Mouse (Mus musculus) hindbrain, embryonic 14.5 days (tissue): Measurements from ENCODE around the gene Ppt2. TPM values are rescaled to one million over a fixed set of nuclear protein-coding genes. Genes with fewer than 3 reads are reported as not detected.

Experiments used
- ATAC-seq: fragments of 200-750 bp; cut with Nextera tagmentation; 2 replicates; pipeline ENCODE4 v1.8.0; 2017; ENCODE audit warnings: moderate number of reproducible peaks, mild to moderate bottlenecking, moderate TSS enrichment, moderate library complexity; ENCODE audit not compliant: low FRiP score
- DNase-seq: peaks from one replicate; pipeline ENCODE4 v3.0.0-alpha.2; 2015; ENCODE audit warnings: low spot score
- H3K27ac ChIP-seq: fragments of 300-500 bp; sonication (generic); 2 replicates; pipeline ENCODE4 v1.5.1; 2014; ENCODE audit warnings: mild to moderate bottlenecking, moderate library complexity
- H3K27me3 ChIP-seq: fragments of 300-500 bp; sonication (generic); 2 replicates; pipeline ENCODE4 v1.6.1; 2014; ENCODE audit warnings: mild to moderate bottlenecking, low read length, mixed read lengths; ENCODE audit not compliant: control insufficient read depth, insufficient read depth
- H3K36me3 ChIP-seq: fragments of 300-500 bp; sonication (generic); replicated peaks from 2 replicates; pipeline ENCODE4 v1.6.1; 2014; ENCODE audit not compliant: control insufficient read depth, insufficient read depth
- H3K4me1 ChIP-seq: fragments of 300-500 bp; sonication (generic); replicated peaks from 2 replicates; pipeline ENCODE4 v1.6.1; 2014; ENCODE audit warnings: antibody characterized with exemption, low read length, mixed read lengths; ENCODE audit not compliant: control insufficient read depth, insufficient read depth
- H3K4me2 ChIP-seq: fragments of 300-500 bp; sonication (generic); replicated peaks from 2 replicates; pipeline ENCODE4 v1.6.1; 2014; ENCODE audit warnings: mild to moderate bottlenecking, moderate library complexity
- H3K4me3 ChIP-seq: fragments of 300-500 bp; sonication (generic); replicated peaks from 2 replicates; pipeline ENCODE4 v1.5.1; 2014; ENCODE audit warnings: mild to moderate bottlenecking, low read length
- H3K9ac ChIP-seq: fragments of 300-500 bp; sonication (generic); 2 replicates; pipeline ENCODE4 v1.6.1; 2014
- H3K9me3 ChIP-seq: fragments of 300-500 bp; sonication (generic); 2 replicates; pipeline ENCODE4 v1.6.1; 2016; ENCODE audit warnings: low read length; ENCODE audit not compliant: control insufficient read depth
- WGBS: fragments of 180-500 bp; shearing (Covaris S2); extraction: QIAGEN DNeasy Blood & Tissue Kit; methylation state at CpG from one replicate; pipeline ENCODE4 v1.1.7; 2014; 5-methylcytosine and 5-hydroxymethylcytosine counted together
- polyA plus RNA-seq: library from polyadenylated mRNA; unstranded; fragments of >200 nt; fragmentation: Nextera tagmentation; extraction: Ambion mirVana; gene quantifications from 2 replicates; pipeline ENCODE4 v1.2.1, GENCODE M21; 2014

Gene Ppt2
- polyA plus RNA-seq, 1 experiment from 2014 or later: 25.4 TPM

- DNase-seq (no peak), ATAC-seq (no peak)
- H3K27ac ChIP-seq: no peak within 1 kb of the TSS
- H3K4me2 ChIP-seq: peak within 1 kb of the TSS; percentile 67
- H3K4me1 ChIP-seq: peaks cover 13% of the 10 kb centered on the region
- WGBS: 73% methylated on average over 7 of the region's 7 CpGs
- H3K4me3 ChIP-seq: peak within 1 kb of the TSS; percentile 36
- H3K9ac ChIP-seq: peak within 1 kb of the TSS; percentile 53
- H3K36me3 ChIP-seq: no peaks in the 10 kb centered on the region
- peaks cover 46% of the 10 kb centered on the region for H3K27me3 ChIP-seq
- H3K9me3 ChIP-seq: no peaks in the 10 kb centered on the region
These were observed 41.9 kb upstream of the Ppt2 start, which contains the start of gene Tnxb for GRCm38 (mm10) chr17:34670235-34670634. Gene Tnxb (plus strand): TSS chr17:34670535.

GRCm38 (mm10) chr17:34664472-34664871 is 36.2 kb upstream of the Ppt2 start:
- Histone ChIP-seq H3K4me1 (no peaks in the 10 kb centered on the region), H3K9me3 (no peaks in the 10 kb centered on the region), H3K4me2 (no peak overlapping the region), H3K4me3 (no peak overlapping the region), H3K36me3 (no peaks in the 10 kb centered on the region), H3K27me3 (peaks cover 19% of the 10 kb centered on the region), H3K27ac (no peak overlapping the region), H3K9ac (no peak overlapping the region)
- WGBS: 74% methylated on average over 7 of the region's 7 CpGs
- DNase-seq: no peak
- no peak for ATAC-seq

- DNase-seq: no peak
- Histone ChIP-seq H3K4me1 (no peaks in the 10 kb centered on the region), H3K27ac (no peak overlapping the region), H3K9me3 (no peaks in the 10 kb centered on the region), H3K4me2 (no peak overlapping the region), H3K9ac (no peak overlapping the region), H3K36me3 (no peaks in the 10 kb centered on the region), H3K4me3 (no peak overlapping the region), H3K27me3 (peaks cover 19% of the 10 kb centered on the region)
- WGBS: 59% methylated on average over 1 of the region's 1 CpGs
- no peak for ATAC-seq
These were observed 35.2 kb upstream of the Ppt2 start for GRCm38 (mm10) chr17:34663558-34663957.

GRCm38 (mm10) chr17:34662978-34663377 is 34.7 kb upstream of the Ppt2 start:
- no peak for ATAC-seq
- H3K36me3 ChIP-seq: no peaks in the 10 kb centered on the region
- WGBS: 85% methylated on average over 8 of the region's 8 CpGs

GRCm38 (mm10) chr17:34662468-34662867 is 34.2 kb upstream of the Ppt2 start:
- H3K9me3 ChIP-seq: no peaks in the 10 kb centered on the region
- no peak for ATAC-seq
- no peaks in the 10 kb centered on the region for H3K4me1 ChIP-seq
- 93% methylated on average over 1 of the region's 1 CpGs for WGBS
- H3K9ac ChIP-seq: no peak overlapping the region
- DNase-seq: no peak
- H3K27me3 ChIP-seq: peaks cover 19% of the 10 kb centered on the region
- H3K4me2 ChIP-seq: no peak overlapping the region
- H3K27ac ChIP-seq: no peak overlapping the region
- H3K4me3 ChIP-seq: no peak overlapping the region
- no peaks in the 10 kb centered on the region for H3K36me3 ChIP-seq

More at GRCm38 (mm10) chr17:34662978-34663377, 34.7 kb upstream of the Ppt2 start:
- no peaks in the 10 kb centered on the region for H3K9me3 ChIP-seq
- H3K27ac ChIP-seq: no peak overlapping the region
- H3K4me2 ChIP-seq: no peak overlapping the region
- H3K4me1 ChIP-seq: no peaks in the 10 kb centered on the region
- H3K27me3 ChIP-seq: peaks cover 19% of the 10 kb centered on the region
- no peak overlapping the region for H3K9ac ChIP-seq
- DNase-seq: no peak
- no peak overlapping the region for H3K4me3 ChIP-seq

GRCm38 (mm10) chr17:34661121-34661591 is 32.8 kb upstream of the Ppt2 start:
- Histone ChIP-seq H3K4me3 (no peak overlapping the region; the same call in 1 of the 2 replicates), H3K9ac (no peak overlapping the region), H3K27me3 (peaks cover 19% of the 10 kb centered on the region), H3K36me3 (no peaks in the 10 kb centered on the region), H3K4me2 (peak overlapping the region; percentile 29), H3K9me3 (no peaks in the 10 kb centered on the region), H3K4me1 (no peaks in the 10 kb centered on the region), H3K27ac (no peak overlapping the region)
- 11% methylated on average over 19 of the region's 19 CpGs for WGBS
- DNase-seq (no peak), ATAC-seq (no peak)

GRCm38 (mm10) chr17:34660259-34660820 is 32.0 kb upstream of the Ppt2 start:
- Histone ChIP-seq H3K4me2 (no peak overlapping the region), H3K27ac (no peak overlapping the region), H3K9ac (no peak overlapping the region), H3K4me3 (no peak overlapping the region), H3K36me3 (no peaks in the 10 kb centered on the region), H3K9me3 (no peaks in the 10 kb centered on the region), H3K4me1 (no peaks in the 10 kb centered on the region), H3K27me3 (peaks cover 19% of the 10 kb centered on the region)
- no peak for ATAC-seq
- no peak for DNase-seq
- 44% methylated on average over 11 of the region's 11 CpGs for WGBS

- no peak for ATAC-seq
- Histone ChIP-seq H3K4me2 (no peak overlapping the region), H3K27ac (no peak overlapping the region), H3K9me3 (no peaks in the 10 kb centered on the region), H3K36me3 (no peaks in the 10 kb centered on the region), H3K4me1 (no peaks in the 10 kb centered on the region), H3K4me3 (no peak overlapping the region), H3K9ac (no peak overlapping the region), H3K27me3 (peaks cover 19% of the 10 kb centered on the region)
- DNase-seq: no peak
- 71% methylated on average over 3 of the region's 3 CpGs for WGBS
These were observed 31.5 kb upstream of the Ppt2 start for GRCm38 (mm10) chr17:34659897-34660214.

GRCm38 (mm10) chr17:34659181-34659896 is 31.0 kb upstream of the Ppt2 start:
- H3K4me3 ChIP-seq: no peak overlapping the region
- no peak for DNase-seq
- H3K36me3 ChIP-seq: no peaks in the 10 kb centered on the region
- H3K27ac ChIP-seq: no peak overlapping the region
- H3K4me2 ChIP-seq: no peak overlapping the region
- H3K27me3 ChIP-seq: peaks cover 16% of the 10 kb centered on the region
- H3K9me3 ChIP-seq: no peaks in the 10 kb centered on the region
- H3K4me1 ChIP-seq: no peaks in the 10 kb centered on the region
- no peak for ATAC-seq
- WGBS: 68% methylated on average over 12 of the region's 12 CpGs
- H3K9ac ChIP-seq: no peak overlapping the region
